Comparison of ENCODE assay signal across 11 mouse cellular contexts in the genomic region with DNA sequence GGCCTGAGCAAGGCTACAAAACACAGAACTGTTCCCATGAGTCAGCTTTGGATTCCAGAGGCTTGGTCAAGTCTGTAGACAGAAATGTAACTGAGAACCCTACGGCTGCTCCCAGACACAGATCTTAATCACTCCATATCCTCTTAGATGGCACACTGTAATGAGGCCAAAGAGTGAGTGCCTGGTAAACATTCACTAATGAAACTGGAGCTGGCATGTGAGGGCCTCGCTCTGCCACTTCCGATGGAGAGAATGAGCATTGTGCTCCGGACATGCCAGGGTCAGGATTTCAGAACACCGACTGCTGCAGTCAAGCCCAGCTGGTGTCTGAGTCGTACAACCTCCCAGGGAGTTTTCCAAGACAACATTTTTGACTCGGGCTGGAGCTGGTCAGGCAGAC. TPM values are rescaled to one million over a fixed set of nuclear protein-coding genes. Genes with fewer than 3 reads are reported as not detected.
A peak's percentile ranks its signal among the peaks of the same experiment; 100 is the strongest.
DNase-seq lines count a peak whose midpoint lies in the region; ATAC-seq lines count a peak whose summit lies in the region.
"Had no signal": no experiment of that assay in that cellular context is flagged by ENCODE, and none has a peak within 500 bp of the region (broad histone marks: within the 10 kb centered on the region; RNA-seq: fewer than 3 reads in every experiment).

No protein-coding gene starts in this region.

- peak overlapping the region; percentile 61 for H3K27ac ChIP-seq in embryonic facial prominence, embryonic 12.5 days
- H3K27ac ChIP-seq in forebrain, embryonic 16.5 days (ENCODE audit: low read length) = no peak overlapping the region

- WGBS in embryonic facial prominence, embryonic 12.5 days = 37% methylated on average over 7 of the region's 7 CpGs
- WGBS in forebrain, embryonic 16.5 days = 89% methylated on average over 7 of the region's 7 CpGs

- no peak for ATAC-seq in embryonic facial prominence, embryonic 12.5 days (ENCODE audit: insufficient number of reproducible peaks, insufficient read depth, low FRiP score, low TSS enrichment)
- no peak for ATAC-seq in forebrain, embryonic 16.5 days
- ATAC-seq: liver, postnatal 0 days had no signal

- no peak overlapping the region for H3K9ac ChIP-seq in embryonic facial prominence, embryonic 12.5 days
- no peak overlapping the region for H3K9ac ChIP-seq in forebrain, embryonic 16.5 days (replicated peaks; ENCODE audit: low read depth, low read length)
- H3K9ac ChIP-seq: liver, postnatal 0 days had no signal

- peaks cover 5% of the 10 kb centered on the region; the same call in 1 of the 2 replicates for H3K36me3 ChIP-seq in embryonic facial prominence, embryonic 12.5 days
- H3K36me3 ChIP-seq in forebrain, embryonic 16.5 days (ENCODE audit: control insufficient read depth, insufficient read depth) = peaks cover 3% of the 10 kb centered on the region; the same call in 1 of the 2 replicates

- peaks cover 26% of the 10 kb centered on the region for H3K4me1 ChIP-seq in embryonic facial prominence, embryonic 12.5 days
- no peaks in the 10 kb centered on the region for H3K4me1 ChIP-seq in forebrain, embryonic 16.5 days (replicated peaks; ENCODE audit: control insufficient read depth, insufficient read depth, low read length)

- DNase-seq in adrenal gland, postnatal 14 days = peak; percentile 24
- no peak for DNase-seq in adrenal gland, adult 8-10 months
- peak; percentile 61 for DNase-seq in kidney, postnatal 10 days
- peak; percentile 38 to 66 for DNase-seq in lung, postnatal 4 days
- DNase-seq in thymus, postnatal 25 days = no peak
- no peak for DNase-seq in thymus, postnatal 0 days (ENCODE audit: low spot score)
- DNase-seq: cerebellum, adult 9-11 months; liver, postnatal 0 days; right cerebral cortex, postnatal 4 days had no signal

- no peak overlapping the region for H3K4me2 ChIP-seq in embryonic facial prominence, embryonic 12.5 days (replicated peaks)
- no peak overlapping the region for H3K4me2 ChIP-seq in forebrain, embryonic 16.5 days (ENCODE audit: low read length)

- H3K9me3 ChIP-seq in embryonic facial prominence, embryonic 12.5 days = no peaks in the 10 kb centered on the region
- H3K9me3 ChIP-seq in forebrain, embryonic 16.5 days (ENCODE audit: control insufficient read depth, low read length) = no peaks in the 10 kb centered on the region

- H3K4me3 ChIP-seq in embryonic facial prominence, embryonic 12.5 days = no peak overlapping the region
- no peak overlapping the region for H3K4me3 ChIP-seq in forebrain, embryonic 16.5 days (replicated peaks; ENCODE audit: low read length)

- H3K27me3 ChIP-seq in embryonic facial prominence, embryonic 12.5 days = no peaks in the 10 kb centered on the region
- H3K27me3 ChIP-seq in forebrain, embryonic 16.5 days (replicated peaks; ENCODE audit: control insufficient read depth, insufficient read depth, low read length) = no peaks in the 10 kb centered on the region

RNA-seq across cellular contexts. Expression of gene Rflnb, which starts 32.4 kb away (rescaled TPM):
- total RNA-seq in adrenal gland, postnatal 14 days (2021) = 53.4 and 64.1 TPM in 2 replicates
- 10 to 100 TPM; 11.0 to 28.9 (median 16.0) TPM for total RNA-seq in adrenal gland, adult 8-10 months (2022)
- 63.2 and 64.5 TPM in 2 replicates for polyA plus RNA-seq in embryonic facial prominence, embryonic 12.5 days (2016; fragmentation: Nextera tagmentation; extraction: Ambion mirVana)
- polyA plus RNA-seq in forebrain, embryonic 16.5 days (2015; fragmentation: Nextera tagmentation; extraction: Ambion mirVana) = 7.4 and 7.5 TPM in 2 replicates
- polyA plus RNA-seq in thymus, postnatal 0 days (2015; fragmentation: Nextera tagmentation; extraction: Ambion mirVana) = 10.6 and 13.2 TPM in 2 replicates

Comparison
In these comparisons a context has a peak if more than half of its experiments do, and no peak if none do; other contexts are left out.
1. DNase-seq: peak in adrenal gland, postnatal 14 days (single experiment), kidney, postnatal 10 days (single experiment) and lung, postnatal 4 days (2 of 2); none in adrenal gland, adult 8-10 months (single experiment), thymus, postnatal 25 days (single experiment) and thymus, postnatal 0 days (single experiment).